Comparison of ENCODE assay signal across 22 mouse cellular contexts in the genomic region with DNA sequence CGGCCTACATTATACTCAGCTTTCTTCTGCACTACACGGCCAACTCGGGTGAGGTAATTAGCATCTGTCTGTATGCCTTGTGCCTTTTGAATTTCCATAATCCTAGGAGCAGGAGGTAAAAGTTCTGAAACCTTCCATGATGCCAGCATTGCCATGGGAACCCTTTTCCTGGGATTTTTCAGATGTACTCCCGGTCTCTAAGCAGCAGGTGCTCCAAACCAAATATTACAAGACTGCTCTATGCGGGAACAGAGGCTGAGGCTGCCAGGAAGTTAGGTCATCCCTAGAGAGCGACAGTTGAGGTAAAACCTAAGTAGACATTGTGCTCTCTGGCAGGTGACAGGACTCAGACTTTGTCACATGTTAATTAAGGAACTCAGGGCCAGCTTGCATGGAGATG.
A peak's percentile ranks its signal among the peaks of the same experiment; 100 is the strongest.
DNase-seq lines count a peak whose midpoint lies in the region; ATAC-seq and TF ChIP-seq lines count a peak whose summit lies in the region.
"Had no signal": no experiment of that assay in that cellular context is flagged by ENCODE, and none has a peak within 500 bp of the region (broad histone marks: within the 10 kb centered on the region; RNA-seq: fewer than 3 reads in every experiment).

No protein-coding gene starts in this region.

- TF ChIP-seq CTCF in hindbrain, postnatal 0 days (IDR thresholded peaks at IDR 0.05; ENCODE audit: low read depth), result no peak

- H3K4me1 ChIP-seq in forebrain, embryonic 14.5 days (ENCODE audit: control insufficient read depth, insufficient read depth, low read length), result 0 out of 2 replicates have a peak, but pooled peaks cover 3% of the 10 kb centered on the region
- H3K4me1 ChIP-seq in forebrain, embryonic 10.5 days, result peaks cover 9% of the 10 kb centered on the region; the same call in 1 of the 2 replicates
- peaks cover 2% of the 10 kb centered on the region; the same call in 1 of the 2 replicates for H3K4me1 ChIP-seq in hindbrain, postnatal 0 days (ENCODE audit: insufficient read depth, low read length)
- no peaks in the 10 kb centered on the region for H3K4me1 ChIP-seq in hindbrain, embryonic 12.5 days
- no peaks in the 10 kb centered on the region for H3K4me1 ChIP-seq in midbrain, embryonic 11.5 days (ENCODE audit: control insufficient read depth, insufficient read depth, low read length)
- H3K4me1 ChIP-seq in midbrain, embryonic 10.5 days, result peaks cover 11% of the 10 kb centered on the region; the same call in 1 of the 2 replicates

- H3K4me3 ChIP-seq in forebrain, embryonic 14.5 days (ENCODE audit: low read depth, low read length), result no peak overlapping the region
- no peak overlapping the region for H3K4me3 ChIP-seq in forebrain, embryonic 10.5 days
- no peak overlapping the region for H3K4me3 ChIP-seq in hindbrain, postnatal 0 days (ENCODE audit: low read length)
- H3K4me3 ChIP-seq in hindbrain, embryonic 12.5 days, result no peak overlapping the region
- no peak overlapping the region for H3K4me3 ChIP-seq in midbrain, embryonic 11.5 days (ENCODE audit: low read depth, low read length)
- no peak overlapping the region for H3K4me3 ChIP-seq in midbrain, embryonic 10.5 days
- H3K4me3 ChIP-seq: embryonic facial prominence, embryonic 12.5 days; forebrain, embryonic 12.5 days; hindbrain, embryonic 13.5 days had no signal

- whole genome bisulfite sequencing in forebrain, embryonic 14.5 days, result 49% methylated on average over 6 of the region's 6 CpGs
- WGBS in forebrain, embryonic 10.5 days, result 87% methylated on average over 6 of the region's 6 CpGs
- 37% methylated on average over 6 of the region's 6 CpGs for WGBS in hindbrain, postnatal 0 days
- WGBS in hindbrain, embryonic 12.5 days, result 78% methylated on average over 6 of the region's 6 CpGs
- WGBS in midbrain, embryonic 11.5 days, result 81% methylated on average over 6 of the region's 6 CpGs
- WGBS in midbrain, embryonic 10.5 days, result 83% methylated on average over 6 of the region's 6 CpGs

- H3K9ac ChIP-seq in forebrain, embryonic 14.5 days (ENCODE audit: low read length), result no peak overlapping the region
- no peak overlapping the region for H3K9ac ChIP-seq in hindbrain, postnatal 0 days (replicated peaks; ENCODE audit: low read length)
- no peak overlapping the region for H3K9ac ChIP-seq in hindbrain, embryonic 12.5 days
- no peak overlapping the region for H3K9ac ChIP-seq in midbrain, embryonic 11.5 days (ENCODE audit: low read length)
- H3K9ac ChIP-seq: embryonic facial prominence, embryonic 12.5 days; forebrain, embryonic 12.5 days; hindbrain, embryonic 13.5 days had no signal

- ATAC-seq in forebrain, embryonic 14.5 days, result no peak
- ATAC-seq in hindbrain, postnatal 0 days, result no peak
- ATAC-seq in hindbrain, embryonic 12.5 days (ENCODE audit: low FRiP score), result no peak
- no peak for ATAC-seq in midbrain, embryonic 11.5 days (ENCODE audit: low FRiP score)
- ATAC-seq: CD4-positive, CD25-positive, alpha-beta regulatory T cell, adult 4 months had no signal

- no peaks in the 10 kb centered on the region for H3K36me3 ChIP-seq in forebrain, embryonic 14.5 days (ENCODE audit: control insufficient read depth, insufficient read depth, low read length)
- H3K36me3 ChIP-seq in forebrain, embryonic 10.5 days (replicated peaks), result no peaks in the 10 kb centered on the region
- H3K36me3 ChIP-seq in hindbrain, postnatal 0 days (ENCODE audit: insufficient read depth, low read length), result no peaks in the 10 kb centered on the region
- no peaks in the 10 kb centered on the region for H3K36me3 ChIP-seq in hindbrain, embryonic 12.5 days
- no peaks in the 10 kb centered on the region for H3K36me3 ChIP-seq in midbrain, embryonic 11.5 days (ENCODE audit: control insufficient read depth, insufficient read depth, low read length)
- H3K36me3 ChIP-seq in midbrain, embryonic 10.5 days, result no peaks in the 10 kb centered on the region
- H3K36me3 ChIP-seq: embryonic facial prominence, embryonic 12.5 days; forebrain, embryonic 12.5 days; G1E; hindbrain, embryonic 13.5 days had no signal

- no peaks in the 10 kb centered on the region for H3K9me3 ChIP-seq in forebrain, embryonic 14.5 days (replicated peaks; ENCODE audit: control insufficient read depth, low read length)
- no peaks in the 10 kb centered on the region for H3K9me3 ChIP-seq in forebrain, embryonic 10.5 days
- H3K9me3 ChIP-seq in hindbrain, postnatal 0 days (ENCODE audit: low read length), result no peaks in the 10 kb centered on the region
- no peaks in the 10 kb centered on the region for H3K9me3 ChIP-seq in hindbrain, embryonic 12.5 days (replicated peaks)
- H3K9me3 ChIP-seq in midbrain, embryonic 11.5 days (ENCODE audit: control insufficient read depth, low read length), result no peaks in the 10 kb centered on the region
- H3K9me3 ChIP-seq in midbrain, embryonic 10.5 days (replicated peaks), result no peaks in the 10 kb centered on the region
- H3K9me3 ChIP-seq: embryonic facial prominence, embryonic 12.5 days; forebrain, embryonic 12.5 days; hindbrain, embryonic 13.5 days had no signal

- H3K27me3 ChIP-seq in forebrain, embryonic 14.5 days (replicated peaks; ENCODE audit: control insufficient read depth, insufficient read depth, low read length), result no peaks in the 10 kb centered on the region
- H3K27me3 ChIP-seq in forebrain, embryonic 10.5 days (ENCODE audit: poor library complexity, severe bottlenecking), result no peaks in the 10 kb centered on the region
- H3K27me3 ChIP-seq in hindbrain, postnatal 0 days (ENCODE audit: insufficient read depth, low read length), result no peaks in the 10 kb centered on the region
- no peaks in the 10 kb centered on the region for H3K27me3 ChIP-seq in hindbrain, embryonic 12.5 days
- no peaks in the 10 kb centered on the region for H3K27me3 ChIP-seq in midbrain, embryonic 11.5 days (ENCODE audit: control insufficient read depth, insufficient read depth, low read length)
- no peaks in the 10 kb centered on the region for H3K27me3 ChIP-seq in midbrain, embryonic 10.5 days (ENCODE audit: low read depth, poor library complexity, severe bottlenecking)
- H3K27me3 ChIP-seq: embryonic facial prominence, embryonic 12.5 days; hindbrain, embryonic 13.5 days had no signal

- no peak overlapping the region for H3K27ac ChIP-seq in forebrain, embryonic 14.5 days (ENCODE audit: low read depth, low read length)
- no peak overlapping the region for H3K27ac ChIP-seq in forebrain, embryonic 10.5 days
- no peak overlapping the region for H3K27ac ChIP-seq in hindbrain, postnatal 0 days
- no peak overlapping the region for H3K27ac ChIP-seq in hindbrain, embryonic 12.5 days
- no peak overlapping the region for H3K27ac ChIP-seq in midbrain, embryonic 11.5 days (ENCODE audit: low read depth, low read length)
- H3K27ac ChIP-seq in midbrain, embryonic 10.5 days (replicated peaks), result no peak overlapping the region
- H3K27ac ChIP-seq: embryonic facial prominence, embryonic 12.5 days; forebrain, embryonic 12.5 days; hindbrain, embryonic 13.5 days had no signal

- no peak overlapping the region for H3K4me2 ChIP-seq in forebrain, embryonic 14.5 days (ENCODE audit: low read length)
- H3K4me2 ChIP-seq in hindbrain, postnatal 0 days (ENCODE audit: low read depth, low read length), result no peak overlapping the region
- no peak overlapping the region for H3K4me2 ChIP-seq in hindbrain, embryonic 12.5 days (replicated peaks)
- H3K4me2 ChIP-seq in midbrain, embryonic 11.5 days, result no peak overlapping the region
- H3K4me2 ChIP-seq: embryonic facial prominence, embryonic 12.5 days; forebrain, embryonic 12.5 days; hindbrain, embryonic 13.5 days had no signal

- DNase-seq in forebrain, embryonic 14.5 days (ENCODE audit: low spot score), result peak; percentile 41
- no peak for DNase-seq in forebrain, embryonic 10.5 days (ENCODE audit: extremely low spot score, low spot score)
- DNase-seq in hindbrain, postnatal 0 days (ENCODE audit: low spot score), result peak; percentile 9
- DNase-seq in midbrain, embryonic 11.5 days (ENCODE audit: low spot score, missing footprints), result peak; percentile 65
- DNase-seq in midbrain, embryonic 10.5 days (ENCODE audit: low spot score), result no peak
- peak; percentile 29 for DNase-seq in brain, adult 2 months (ENCODE audit: low read depth, low spot score)
- DNase-seq in left cerebral cortex, adult 9 months (ENCODE audit: low spot score in 2 of 2), result no peak
- DNase-seq: adrenal gland, adult 8-10 months; adrenal gland, postnatal 36 days; B cell, adult 2 months; cerebellum, adult 11-12 months; cerebellum, adult 9-10 months; cerebellum, postnatal 25 days; gastrocnemius, postnatal 36 days; heart, postnatal 10 days; heart, postnatal 4 days had no signal

Comparison
In these comparisons a context has a peak if more than half of its experiments do, and no peak if none do; other contexts are left out.
1. DNase-seq: peak in forebrain, embryonic 14.5 days (single experiment), hindbrain, postnatal 0 days (single experiment), midbrain, embryonic 11.5 days (single experiment) and brain, adult 2 months (single experiment); none in forebrain, embryonic 10.5 days (single experiment), midbrain, embryonic 10.5 days (single experiment) and left cerebral cortex, adult 9 months (0 of 2).